Mouse (Mus musculus) MEL (cell line): ENCODE results near the gene Hist1h2bl. TPM values are rescaled to one million over a fixed set of nuclear protein-coding genes. Genes with fewer than 3 reads are reported as not detected.
"Not testable (repeated sequence)": the region's sequence is repeated elsewhere in the genome, so short reads cannot be mapped to it uniquely, and the experiment has no call there.

ENCODE experiments used
- DNase-seq: peaks from one replicate; pipeline ENCODE4 v3.0.0; 2011; ENCODE audit warnings: low read depth, low spot score
- H3K27ac ChIP-seq: 2 replicates; pipeline ENCODE4 v1.5.1; 2012; ENCODE audit warnings: low read depth, mild to moderate bottlenecking, control low read depth, low read length, moderate library complexity; ENCODE audit not compliant: control insufficient read depth
- H3K27me3 ChIP-seq, 2 experiments: fragments of 150-350 bp in 1 of 2; sonication (generic) in 1 of 2; 2 replicates each; pipeline ENCODE4 v1.6.1; 2012; ENCODE audit warnings: low read length in 2 of 2, mild to moderate bottlenecking in 2 of 2, improper control_type of control experiment in 1 of 2, moderate library complexity in 1 of 2; ENCODE audit not compliant: insufficient read depth in 2 of 2, control insufficient read depth in 1 of 2
- H3K36me3 ChIP-seq, 2 experiments: 2 replicates each; pipeline ENCODE4 v1.6.1; 2012 to 2014; ENCODE audit warnings: low read length in 2 of 2, improper control_type of control experiment in 1 of 2, inconsistent platforms in 1 of 2, mild to moderate bottlenecking in 1 of 2; ENCODE audit not compliant: insufficient read depth in 2 of 2, control insufficient read depth in 1 of 2
- H3K4me1 ChIP-seq, 2 experiments: fragments of 150-350 bp in 1 of 2; sonication (generic) in 1 of 2; 2 replicates each; pipeline ENCODE4 v1.6.1; 2012; ENCODE audit warnings: low read length in 2 of 2, improper control_type of control experiment in 1 of 2, mild to moderate bottlenecking in 1 of 2; ENCODE audit not compliant: insufficient read depth in 2 of 2, control insufficient read depth in 1 of 2
- H3K4me3 ChIP-seq, 2 experiments: fragments of 150-350 bp in 1 of 2; sonication (generic) in 1 of 2; 2 replicates each; pipeline ENCODE4 v1.5.1; 2012; ENCODE audit warnings: low read depth in 2 of 2, low read length in 2 of 2, mild to moderate bottlenecking in 2 of 2, moderate library complexity in 2 of 2, control low read depth in 1 of 2, improper control_type of control experiment in 1 of 2; ENCODE audit not compliant: control insufficient read depth in 1 of 2, insufficient read depth in 1 of 2
- H3K79me2 ChIP-seq: 2 replicates; pipeline ENCODE4 v1.6.1; 2012; ENCODE audit warnings: mild to moderate bottlenecking, low read length, moderate library complexity; ENCODE audit not compliant: control insufficient read depth, poor library complexity, insufficient read depth
- H3K9ac ChIP-seq: 2 replicates; pipeline ENCODE4 v1.6.1; 2012; ENCODE audit warnings: low read depth, mild to moderate bottlenecking, control low read depth, low read length, moderate library complexity; ENCODE audit not compliant: control insufficient read depth, poor library complexity, severe bottlenecking
- H3K9me3 ChIP-seq: fragments of 150-350 bp; sonication (generic); replicated peaks from 2 replicates; pipeline ENCODE4 v1.6.1; 2012; ENCODE audit warnings: mild to moderate bottlenecking, low read length, improper control_type of control experiment, moderate library complexity; ENCODE audit not compliant: insufficient read depth
- CTCF ChIP-seq, 3 experiments: IDR thresholded peaks in 2 of 3; conservative IDR thresholded peaks in 1 of 3; 2 replicates each; pipeline ENCODE4 v1.5.1; 2011 to 2012; ENCODE audit warnings: low read length in 3 of 3, low read depth in 2 of 3, mild to moderate bottlenecking in 2 of 3, improper control_type of control experiment in 1 of 3, inconsistent platforms in 1 of 3, mixed read lengths in 1 of 3, moderate library complexity in 1 of 3; ENCODE audit not compliant: control insufficient read depth in 1 of 3, insufficient read depth in 1 of 3, poor library complexity in 1 of 3, severe bottlenecking in 1 of 3
- GABPA ChIP-seq: IDR thresholded peaks from 2 replicates; pipeline ENCODE4 v1.6.1; 2012; ENCODE audit warnings: low read depth, mild to moderate bottlenecking, inconsistent platforms, low read length, improper control_type of control experiment, moderate library complexity
- HCFC1 ChIP-seq: IDR thresholded peaks from 2 replicates; pipeline ENCODE4 v1.6.1; 2012; ENCODE audit warnings: low read depth, mild to moderate bottlenecking, inconsistent platforms, low read length, improper control_type of control experiment, moderate library complexity
- MAX ChIP-seq: IDR thresholded peaks from 2 replicates; pipeline ENCODE4 v1.6.1; 2011; ENCODE audit warnings: low read length, improper control_type of control experiment
- MXI1 ChIP-seq: IDR thresholded peaks from 2 replicates; pipeline ENCODE4 v1.6.1; 2011; ENCODE audit warnings: mild to moderate bottlenecking, low read depth, low read length, improper control_type of control experiment
- NELFE ChIP-seq: IDR thresholded peaks from 2 replicates; pipeline ENCODE4 v1.6.1; 2011; ENCODE audit warnings: low read depth, low read length, improper control_type of control experiment
- POLR2A ChIP-seq, 2 experiments: IDR thresholded peaks; 2 replicates each; pipeline ENCODE4 v1.6.1; 2011 to 2012; ENCODE audit warnings: low read length in 2 of 2, mild to moderate bottlenecking in 2 of 2, control low read depth in 1 of 2, improper control_type of control experiment in 1 of 2, low read depth in 1 of 2, moderate library complexity in 1 of 2; ENCODE audit not compliant: control insufficient read depth in 1 of 2, insufficient read depth in 1 of 2, poor library complexity in 1 of 2
- POLR2AphosphoS5 ChIP-seq: IDR thresholded peaks from 2 replicates; pipeline ENCODE4 v1.6.1; 2012; ENCODE audit warnings: low read depth, borderline replicate concordance, mild to moderate bottlenecking, inconsistent platforms, low read length, moderate library complexity, mixed read lengths
- TBP ChIP-seq: IDR thresholded peaks from 2 replicates; pipeline ENCODE4 v1.8.0; 2011; ENCODE audit warnings: low read depth, low read length, improper control_type of control experiment
- TCF12 ChIP-seq: IDR thresholded peaks from 2 replicates; pipeline ENCODE4 v1.6.1; 2014; ENCODE audit warnings: low read depth, mild to moderate bottlenecking, inconsistent platforms, low read length, improper control_type of control experiment, moderate library complexity
- ZMIZ1 ChIP-seq: IDR thresholded peaks from 2 replicates; pipeline ENCODE4 v1.6.1; 2012; ENCODE audit warnings: low read depth, mild to moderate bottlenecking, inconsistent platforms, low read length, improper control_type of control experiment, moderate library complexity
- polyA plus RNA-seq, 2 experiments: library from polyadenylated mRNA; stranded (reverse) in 1 of 2; unstranded in 1 of 2; fragments of >175 nt in 1 of 2; fragments of >200 nt in 1 of 2; gene quantifications; 2 replicates each; pipeline versions ENCODE4 v1.2.1 to v1.2.4; 2012; ENCODE audit warnings: low replicate concordance in 2 of 2, low read depth in 1 of 2; ENCODE audit not compliant: insufficient read length in 2 of 2, insufficient read depth in 1 of 2, missing spikeins in 1 of 2
- total RNA-seq: library from RNA; depleted of rRNA; stranded (reverse); fragments of 300-350 nt; gene quantifications from 2 replicates; pipeline ENCODE4 v1.2.3, GENCODE M21; 2012

Gene Hist1h2bl
- total and polyA plus RNA-seq, 3 experiments, result 6.7 to 2,215 TPM; not detected in 1

DNA sequence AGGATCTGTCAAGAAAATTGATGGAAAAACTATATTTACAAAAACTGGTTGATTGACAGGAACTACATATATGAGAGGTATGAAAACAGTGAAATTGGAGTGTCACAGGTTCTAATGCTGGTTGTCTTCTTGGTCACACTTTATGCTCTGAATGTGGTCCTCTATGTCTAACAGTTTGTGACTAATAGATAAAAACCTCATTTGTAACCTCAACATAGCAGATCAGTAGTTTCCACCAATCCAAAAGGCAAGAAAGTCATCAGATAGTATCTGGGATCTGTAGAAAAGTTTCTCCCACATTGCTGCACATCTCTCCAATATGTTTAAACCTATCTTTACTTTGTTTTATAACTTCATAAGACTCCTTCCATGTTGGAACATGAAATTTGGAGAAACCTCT is 35.5 kb upstream of the Hist1h2bl start:
- peaks cover 0 to 14% of the 10 kb centered on the region in 2 experiments; a peak in 2 of 4 replicates for H3K4me1 ChIP-seq
- peak overlapping the region; percentile 80 for H3K9ac ChIP-seq
- H3K27ac ChIP-seq, result peak overlapping the region; percentile 94
- peaks cover 0 to 32% of the 10 kb centered on the region in 2 experiments; a peak in 2 of 4 replicates for H3K36me3 ChIP-seq
- H3K79me2 ChIP-seq, result no peaks in the 10 kb centered on the region; the same call in 1 of the 2 replicates
- peak overlapping the region in 1 of 2 experiments; percentile 6; a peak in 1 of 4 replicates for H3K4me3 ChIP-seq
- peak; percentile 80 for DNase-seq
- H3K9me3 ChIP-seq, result no peaks in the 10 kb centered on the region
- H3K27me3 ChIP-seq, result no peaks in the 10 kb centered on the region
- no peak for TF ChIP-seq ZMIZ1
- TF ChIP-seq TBP, result peak; percentile 63; the same call in 1 of the 2 replicates
- no peak for TF ChIP-seq CTCF (IDR thresholded peaks at IDR 0.05 in 2 of 3, conservative IDR thresholded peaks at IDR 0.05 in 1 of 3; ENCODE audit: control insufficient read depth in 1 of 3, insufficient read depth in 1 of 3, low read depth in 2 of 3, low read length in 3 of 3, poor library complexity in 1 of 3, severe bottlenecking in 1 of 3)
- TF ChIP-seq GABPA, result no peak
- no peak for TF ChIP-seq MXI1
- TF ChIP-seq HCFC1, result no peak

GRCm38 (mm10) chr13:21750159-21751017 is 34.4 kb upstream of the Hist1h2bl start, which contains the start of gene Hist1h4k:
TSS of gene Hist1h4k (minus strand) at chr13:21750505.
- H3K36me3 ChIP-seq, result peaks cover 0 to 30% of the 10 kb centered on the region in 2 experiments; a peak in 2 of 4 replicates
- H3K9ac ChIP-seq, result peak within 1 kb of the TSS; percentile 80
- peak within 1 kb of the TSS; percentile 98 for H3K27ac ChIP-seq
- not testable (repeated sequence) for H3K79me2 ChIP-seq, H3K27me3 ChIP-seq, H3K9me3 ChIP-seq
- peak within 1 kb of the TSS; percentile 6 to 59 for H3K4me3 ChIP-seq
- peak; percentile 91; the same call in 1 of the 2 replicates for TF ChIP-seq POLR2AphosphoS5
- peak; percentile 98 for TF ChIP-seq TBP
- TF ChIP-seq POLR2A (IDR thresholded peaks at IDR 0.05; ENCODE audit: control insufficient read depth in 1 of 2, insufficient read depth in 1 of 2, low read depth in 1 of 2, low read length in 2 of 2, poor library complexity in 1 of 2), result peak; percentile 96 to 97
- peaks cover 2 to 21% of the 10 kb centered on the region in 2 experiments; a peak in 3 of 4 replicates for H3K4me1 ChIP-seq
- peak; percentile 94 for DNase-seq

GRCm38 (mm10) chr13:21749387-21750158 is 33.6 kb upstream of the Hist1h2bl start:
- H3K9ac ChIP-seq, result peak overlapping the region; percentile 77
- DNase-seq, result peak; percentile 84
- H3K36me3 ChIP-seq, result peaks cover 0 to 29% of the 10 kb centered on the region in 2 experiments; a peak in 2 of 4 replicates
- H3K9me3 ChIP-seq, result no peaks in the 10 kb centered on the region
- peak overlapping the region; percentile 3 to 59 for H3K4me3 ChIP-seq
- H3K79me2 ChIP-seq, result no peaks in the 10 kb centered on the region; the same call in 1 of the 2 replicates
- H3K27me3 ChIP-seq, result no peaks in the 10 kb centered on the region
- TF ChIP-seq POLR2A (IDR thresholded peaks at IDR 0.05; ENCODE audit: control insufficient read depth in 1 of 2, insufficient read depth in 1 of 2, low read depth in 1 of 2, low read length in 2 of 2, poor library complexity in 1 of 2) (peak; percentile 52 to 88; a peak in 3 of 4 replicates), NELFE (no peak), MAX (no peak), CTCF (IDR thresholded peaks at IDR 0.05 in 2 of 3, conservative IDR thresholded peaks at IDR 0.05 in 1 of 3; ENCODE audit: control insufficient read depth in 1 of 3, insufficient read depth in 1 of 3, low read depth in 2 of 3, low read length in 3 of 3, poor library complexity in 1 of 3, severe bottlenecking in 1 of 3) (no peak), TCF12 (no peak)
- peaks cover 6 to 20% of the 10 kb centered on the region in 2 experiments; a peak in 3 of 4 replicates for H3K4me1 ChIP-seq
- H3K27ac ChIP-seq, result peak overlapping the region; percentile 88
